Mouse (Mus musculus): ENCODE data around the gene Dupd1. TPM values are rescaled to one million over a fixed set of nuclear protein-coding genes. Genes with fewer than 3 reads are reported as not detected.

Gene Dupd1
- polyA plus RNA-seq, 1 experiment from 2014 or later: not detected

GRCm38 (mm10) chr14:21695020-21695419 is 19.4 kb downstream of the Dupd1 start:
- H3K27me3 ChIP-seq (replicated peaks; ENCODE audit: control insufficient read depth, insufficient read depth, low read length): no peaks in the 10 kb centered on the region
- H3K27ac ChIP-seq (ENCODE audit: low read depth, low read length): no peak overlapping the region
- H3K36me3 ChIP-seq (ENCODE audit: control insufficient read depth, insufficient read depth): no peaks in the 10 kb centered on the region
- no peak overlapping the region for H3K4me3 ChIP-seq (ENCODE audit: low read depth, low read length)
- H3K9ac ChIP-seq (ENCODE audit: low read depth, low read length): no peak overlapping the region
- ATAC-seq: no peak
- H3K4me1 ChIP-seq (replicated peaks; ENCODE audit: control insufficient read depth, insufficient read depth, low read length): no peaks in the 10 kb centered on the region
- H3K9me3 ChIP-seq (ENCODE audit: control insufficient read depth): no peaks in the 10 kb centered on the region
- TF ChIP-seq CTCF (IDR thresholded peaks at IDR 0.05; ENCODE audit: low read depth): no peak
- WGBS: 55% methylated on average over 6 of the region's 6 CpGs
- H3K4me2 ChIP-seq (replicated peaks; ENCODE audit: low read depth): no peak overlapping the region

- 76% methylated on average over 3 of the region's 3 CpGs for WGBS
- Histone ChIP-seq H3K27me3 (replicated peaks; ENCODE audit: control insufficient read depth, insufficient read depth, low read length) (0 out of 2 replicates have a peak, but pooled peaks cover 3% of the 10 kb centered on the region), H3K36me3 (ENCODE audit: control insufficient read depth, insufficient read depth) (no peaks in the 10 kb centered on the region), H3K4me2 (replicated peaks; ENCODE audit: low read depth) (no peak overlapping the region), H3K27ac (ENCODE audit: low read depth, low read length) (no peak overlapping the region), H3K4me3 (ENCODE audit: low read depth, low read length) (no peak overlapping the region), H3K4me1 (replicated peaks; ENCODE audit: control insufficient read depth, insufficient read depth, low read length) (no peaks in the 10 kb centered on the region), H3K9ac (ENCODE audit: low read depth, low read length) (no peak overlapping the region), H3K9me3 (ENCODE audit: control insufficient read depth) (no peaks in the 10 kb centered on the region)
- no peak for ATAC-seq
- TF ChIP-seq CTCF (IDR thresholded peaks at IDR 0.05; ENCODE audit: low read depth): no peak
These were observed 23.3 kb downstream of the Dupd1 start for GRCm38 (mm10) chr14:21691070-21691469.

- WGBS: 15% methylated on average over 49 of the region's 49 CpGs
These were observed 27.7 kb downstream of the Dupd1 start for GRCm38 (mm10) chr14:21686376-21687279.

GRCm38 (mm10) chr14:21685411-21686146 is 28.8 kb downstream of the Dupd1 start:
- no peak overlapping the region for H3K4me2 ChIP-seq (replicated peaks; ENCODE audit: low read depth)
- ATAC-seq: no peak
- no peaks in the 10 kb centered on the region for H3K36me3 ChIP-seq (ENCODE audit: control insufficient read depth, insufficient read depth)
- H3K4me1 ChIP-seq (replicated peaks; ENCODE audit: control insufficient read depth, insufficient read depth, low read length): no peaks in the 10 kb centered on the region
- no peak overlapping the region for H3K9ac ChIP-seq (ENCODE audit: low read depth, low read length)
- 0 out of 2 replicates have a peak, but pooled peaks cover 3% of the 10 kb centered on the region for H3K27me3 ChIP-seq (replicated peaks; ENCODE audit: control insufficient read depth, insufficient read depth, low read length)
- H3K9me3 ChIP-seq (ENCODE audit: control insufficient read depth): no peaks in the 10 kb centered on the region
- TF ChIP-seq CTCF (IDR thresholded peaks at IDR 0.05; ENCODE audit: low read depth): no peak
- WGBS: 90% methylated on average over 10 of the region's 10 CpGs
- H3K4me3 ChIP-seq (ENCODE audit: low read depth, low read length): no peak overlapping the region
- H3K27ac ChIP-seq (ENCODE audit: low read depth, low read length): no peak overlapping the region

More at GRCm38 (mm10) chr14:21686376-21687279, 27.7 kb downstream of the Dupd1 start:
- no peak for TF ChIP-seq CTCF (IDR thresholded peaks at IDR 0.05; ENCODE audit: low read depth)
- Histone ChIP-seq H3K4me3 (ENCODE audit: low read depth, low read length) (peak overlapping the region; percentile 16), H3K4me2 (replicated peaks; ENCODE audit: low read depth) (peak overlapping the region; percentile 61), H3K9ac (ENCODE audit: low read depth, low read length) (no peak overlapping the region), H3K4me1 (replicated peaks; ENCODE audit: control insufficient read depth, insufficient read depth, low read length) (no peaks in the 10 kb centered on the region), H3K9me3 (ENCODE audit: control insufficient read depth) (no peaks in the 10 kb centered on the region), H3K27ac (ENCODE audit: low read depth, low read length) (no peak overlapping the region), H3K36me3 (ENCODE audit: control insufficient read depth, insufficient read depth) (no peaks in the 10 kb centered on the region), H3K27me3 (replicated peaks; ENCODE audit: control insufficient read depth, insufficient read depth, low read length) (0 out of 2 replicates have a peak, but pooled peaks cover 3% of the 10 kb centered on the region)
- ATAC-seq: no peak

- H3K27me3 ChIP-seq (replicated peaks; ENCODE audit: control insufficient read depth, insufficient read depth, low read length): 0 out of 2 replicates have a peak, but pooled peaks cover 3% of the 10 kb centered on the region
- H3K36me3 ChIP-seq (ENCODE audit: control insufficient read depth, insufficient read depth): no peaks in the 10 kb centered on the region
- H3K4me2 ChIP-seq (replicated peaks; ENCODE audit: low read depth): no peak overlapping the region
- H3K27ac ChIP-seq (ENCODE audit: low read depth, low read length): no peak overlapping the region
- WGBS: 90% methylated on average over 4 of the region's 4 CpGs
- no peak for ATAC-seq
- no peak overlapping the region for H3K9ac ChIP-seq (ENCODE audit: low read depth, low read length)
- H3K9me3 ChIP-seq (ENCODE audit: control insufficient read depth): no peaks in the 10 kb centered on the region
- no peaks in the 10 kb centered on the region for H3K4me1 ChIP-seq (replicated peaks; ENCODE audit: control insufficient read depth, insufficient read depth, low read length)
- no peak for TF ChIP-seq CTCF (IDR thresholded peaks at IDR 0.05; ENCODE audit: low read depth)
- no peak overlapping the region for H3K4me3 ChIP-seq (ENCODE audit: low read depth, low read length)
These were observed 30.5 kb downstream of the Dupd1 start for GRCm38 (mm10) chr14:21683834-21684233.

GRCm38 (mm10) chr14:21682681-21683129 is 31.7 kb downstream of the Dupd1 start:
- WGBS: 4% methylated on average over 9 of the region's 9 CpGs
- ATAC-seq: peak; percentile 76
- no peaks in the 10 kb centered on the region for H3K36me3 ChIP-seq (ENCODE audit: control insufficient read depth, insufficient read depth)
- H3K9me3 ChIP-seq (ENCODE audit: control insufficient read depth): no peaks in the 10 kb centered on the region
- H3K27me3 ChIP-seq (replicated peaks; ENCODE audit: control insufficient read depth, insufficient read depth, low read length): 0 out of 2 replicates have a peak, but pooled peaks cover 3% of the 10 kb centered on the region
- H3K4me3 ChIP-seq (ENCODE audit: low read depth, low read length): no peak overlapping the region
- no peaks in the 10 kb centered on the region for H3K4me1 ChIP-seq (replicated peaks; ENCODE audit: control insufficient read depth, insufficient read depth, low read length)
- H3K27ac ChIP-seq (ENCODE audit: low read depth, low read length): no peak overlapping the region
- H3K4me2 ChIP-seq (replicated peaks; ENCODE audit: low read depth): peak overlapping the region; percentile 43
- H3K9ac ChIP-seq (ENCODE audit: low read depth, low read length): no peak overlapping the region
- TF ChIP-seq CTCF (IDR thresholded peaks at IDR 0.05; ENCODE audit: low read depth): no peak
